Comparison of ENCODE assay signal across 14 mouse cellular contexts in the genomic region with DNA sequence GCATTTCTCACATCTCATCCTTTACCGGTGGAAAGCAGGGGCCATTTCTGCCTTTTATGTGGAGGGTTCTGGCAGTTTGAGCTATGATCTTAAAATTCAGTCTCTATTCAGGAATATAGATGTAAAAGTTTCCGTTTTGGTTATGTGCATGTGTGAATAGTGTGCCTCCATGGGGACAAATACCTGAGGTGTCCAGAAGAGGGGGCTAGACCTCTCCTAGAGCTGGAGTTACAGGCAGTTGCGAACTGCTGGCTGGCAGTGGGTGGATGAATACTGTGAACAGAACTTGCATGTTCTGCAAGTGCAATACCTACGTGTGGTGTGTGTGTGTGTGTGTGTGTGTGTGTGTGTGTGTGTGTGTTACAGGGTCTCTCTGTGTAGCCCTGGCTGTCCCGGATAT. TPM values are rescaled to one million over a fixed set of nuclear protein-coding genes. Genes with fewer than 3 reads are reported as not detected.
A peak's percentile ranks its signal among the peaks of the same experiment; 100 is the strongest.
DNase-seq lines count a peak whose midpoint lies in the region; TF ChIP-seq lines count a peak whose summit lies in the region.
"Had no signal": no experiment of that assay in that cellular context is flagged by ENCODE, and none has a peak within 500 bp of the region (broad histone marks: within the 10 kb centered on the region; RNA-seq: fewer than 3 reads in every experiment).

No protein-coding gene starts in this region.

- DNase-seq in heart, adult 2 months: no peak
- DNase-seq in heart, postnatal 25 days (ENCODE audit: low spot score): no peak
- DNase-seq in thymus, postnatal 0 days (ENCODE audit: low spot score): peak; percentile 22
- no peak for DNase-seq in thymus, postnatal 36 days
- peak; percentile 20 for DNase-seq in embryo, embryonic 10 days (ENCODE audit: low spot score)
- no peak for DNase-seq in right cerebral cortex, adult 18-20 months
- DNase-seq in frontal cortex, postnatal 36 days (ENCODE audit: low spot score in 2 of 2): no peak
- no peak for DNase-seq in ovary, postnatal 14 days (ENCODE audit: low spot score)
- DNase-seq: cerebellum, adult 9-11 months; kidney, adult 8-10 months had no signal

- H3K27ac ChIP-seq in heart, adult 2 months: no peak overlapping the region
- H3K27ac ChIP-seq: heart, embryonic 15.5 days; limb, embryonic 12.5 days had no signal

- H3K4me3 ChIP-seq in heart, adult 2 months: no peak overlapping the region
- H3K4me3 ChIP-seq: heart, embryonic 15.5 days; limb, embryonic 12.5 days had no signal

- WGBS in heart, adult 2 months: 74% methylated on average over 5 of the region's 5 CpGs

- H3K36me3 ChIP-seq in heart, adult 2 months (ENCODE audit: control insufficient read depth, insufficient read depth, low read length): no peaks in the 10 kb centered on the region
- H3K36me3 ChIP-seq: heart, embryonic 15.5 days; limb, embryonic 12.5 days had no signal

- TF ChIP-seq EP300 in heart, adult 2 months (IDR thresholded peaks at IDR 0.05; ENCODE audit: insufficient read depth, low read depth, low read length): no peak

- H3K9ac ChIP-seq in heart, adult 2 months (ENCODE audit: low read depth, low read length): no peak overlapping the region
- H3K9ac ChIP-seq: heart, embryonic 15.5 days; limb, embryonic 12.5 days had no signal

- H3K4me1 ChIP-seq in heart, adult 2 months (ENCODE audit: control insufficient read depth, insufficient read depth, low read length): peaks cover 1% of the 10 kb centered on the region; the same call in 1 of the 2 replicates

- no peak for TF ChIP-seq POLR2A in heart, adult 2 months (IDR thresholded peaks at IDR 0.05; ENCODE audit: insufficient read depth, low read depth, low read length)

- no peaks in the 10 kb centered on the region for H3K79me2 ChIP-seq in heart, adult 2 months (replicated peaks; ENCODE audit: control insufficient read depth, insufficient read depth, low read length)

- H3K27me3 ChIP-seq in heart, adult 2 months (ENCODE audit: control insufficient read depth, insufficient read depth, low read length): peaks cover 9% of the 10 kb centered on the region; the same call in 1 of the 2 replicates

- intact Hi-C loops in heart, adult 2 months (cut with DNase I): no loop called here
- intact Hi-C loops in heart, postnatal 25 days (cut with DNase I): loop anchor here (10.0 kb wide), 1 partner anchor 248 kb away; a partner anchor contains a TSS

- TF ChIP-seq CTCF in heart, adult 2 months (IDR thresholded peaks at IDR 0.05): peak; percentile 16; the same call in 1 of the 2 replicates

RNA-seq across cellular contexts. Expression of a gene that starts 2.7 kb away (rescaled TPM):
- under 1 TPM; 0.05 TPM for total RNA-seq in heart, adult 2 months (2021)
- 0.06 TPM in 1 of 2 replicates, not detected in the other for polyA plus RNA-seq in heart, adult 2 months (2012; rRNA removed)
- under 1 TPM; 0.03 to 0.06 TPM for total RNA-seq in heart, postnatal 25 days (2021)
- polyA plus RNA-seq in thymus, postnatal 0 days (2015; fragmentation: Nextera tagmentation; extraction: Ambion mirVana): 0.07 and 0.08 TPM in 2 replicates

RNA-seq across cellular contexts. Expression of a gene that starts 3.3 kb away (rescaled TPM):
- 10 to 100 TPM; 12.5 to 13.7 TPM for total RNA-seq in heart, adult 2 months (2021)
- polyA plus RNA-seq in heart, adult 2 months (2012; rRNA removed): 10.6 and 13.2 TPM in 2 replicates
- 10 to 100 TPM; 12.3 to 12.6 TPM for total RNA-seq in heart, postnatal 25 days (2021)
- 29.2 and 30.1 TPM in 2 replicates for polyA plus RNA-seq in thymus, postnatal 0 days (2015; fragmentation: Nextera tagmentation; extraction: Ambion mirVana)

RNA-seq across cellular contexts. Expression of a gene that starts 26.6 kb away (rescaled TPM):
- total RNA-seq in heart, adult 2 months (2021): 10 to 100 TPM; 63.9 to 73.5 TPM
- 44.1 and 59.6 TPM in 2 replicates for polyA plus RNA-seq in heart, adult 2 months (2012; rRNA removed)
- total RNA-seq in heart, postnatal 25 days (2021): 10 to 100 TPM; 75.1 to 83.7 TPM
- 99.2 and 105 TPM in 2 replicates for polyA plus RNA-seq in thymus, postnatal 0 days (2015; fragmentation: Nextera tagmentation; extraction: Ambion mirVana)

RNA-seq across cellular contexts. Expression of a gene that starts 45.2 kb away (rescaled TPM):
- under 1 TPM in 1 of 2 experiments, not detected in 1; 0.27 TPM for total RNA-seq in heart, adult 2 months (2021)
- not detected in 2 replicates for polyA plus RNA-seq in heart, adult 2 months (2012; rRNA removed)
- total RNA-seq in heart, postnatal 25 days (2021): under 1 TPM in 1 of 2 experiments, not detected in 1; 0.42 TPM
- polyA plus RNA-seq in thymus, postnatal 0 days (2015; fragmentation: Nextera tagmentation; extraction: Ambion mirVana): not detected in 2 replicates
- total RNA-seq: megakaryocyte, adult 5-6 weeks had no signal
- polyA plus RNA-seq: small intestine, adult 2 months had no signal

Comparison
In these comparisons a context has a peak if more than half of its experiments do, and no peak if none do; other contexts are left out.
1. DNase-seq: peak in thymus, postnatal 0 days (single experiment) and embryo, embryonic 10 days (single experiment); none in heart, adult 2 months (0 of 2), heart, postnatal 25 days (single experiment), thymus, postnatal 36 days (0 of 2), right cerebral cortex, adult 18-20 months (single experiment), frontal cortex, postnatal 36 days (0 of 2) and ovary, postnatal 14 days (single experiment).